Mouse (Mus musculus) MEL (cell line): ENCODE measurements around the gene Slc35b2. TPM values are rescaled to one million over a fixed set of nuclear protein-coding genes. Genes with fewer than 3 reads are reported as not detected.

Experiments used
- DNase-seq: peaks from one replicate; pipeline ENCODE4 v3.0.0; 2011; ENCODE audit warnings: low read depth, low spot score
- H3K27ac ChIP-seq: 2 replicates; pipeline ENCODE4 v1.5.1; 2012; ENCODE audit warnings: low read depth, mild to moderate bottlenecking, control low read depth, low read length, moderate library complexity; ENCODE audit not compliant: control insufficient read depth
- H3K27me3 ChIP-seq, 2 experiments: fragments of 150-350 bp in 1 of 2; sonication (generic) in 1 of 2; 2 replicates each; pipeline ENCODE4 v1.6.1; 2012; ENCODE audit warnings: low read length in 2 of 2, mild to moderate bottlenecking in 2 of 2, improper control_type of control experiment in 1 of 2, moderate library complexity in 1 of 2; ENCODE audit not compliant: insufficient read depth in 2 of 2, control insufficient read depth in 1 of 2
- H3K36me3 ChIP-seq, 2 experiments: 2 replicates each; pipeline ENCODE4 v1.6.1; 2012 to 2014; ENCODE audit warnings: low read length in 2 of 2, improper control_type of control experiment in 1 of 2, inconsistent platforms in 1 of 2, mild to moderate bottlenecking in 1 of 2; ENCODE audit not compliant: insufficient read depth in 2 of 2, control insufficient read depth in 1 of 2
- H3K4me1 ChIP-seq, 2 experiments: fragments of 150-350 bp in 1 of 2; sonication (generic) in 1 of 2; 2 replicates each; pipeline ENCODE4 v1.6.1; 2012; ENCODE audit warnings: low read length in 2 of 2, improper control_type of control experiment in 1 of 2, mild to moderate bottlenecking in 1 of 2; ENCODE audit not compliant: insufficient read depth in 2 of 2, control insufficient read depth in 1 of 2
- H3K4me3 ChIP-seq, 2 experiments: fragments of 150-350 bp in 1 of 2; sonication (generic) in 1 of 2; 2 replicates each; pipeline ENCODE4 v1.5.1; 2012; ENCODE audit warnings: low read depth in 2 of 2, low read length in 2 of 2, mild to moderate bottlenecking in 2 of 2, moderate library complexity in 2 of 2, control low read depth in 1 of 2, improper control_type of control experiment in 1 of 2; ENCODE audit not compliant: control insufficient read depth in 1 of 2, insufficient read depth in 1 of 2
- H3K79me2 ChIP-seq: 2 replicates; pipeline ENCODE4 v1.6.1; 2012; ENCODE audit warnings: mild to moderate bottlenecking, low read length, moderate library complexity; ENCODE audit not compliant: control insufficient read depth, poor library complexity, insufficient read depth
- H3K9ac ChIP-seq: 2 replicates; pipeline ENCODE4 v1.6.1; 2012; ENCODE audit warnings: low read depth, mild to moderate bottlenecking, control low read depth, low read length, moderate library complexity; ENCODE audit not compliant: control insufficient read depth, poor library complexity, severe bottlenecking
- H3K9me3 ChIP-seq: fragments of 150-350 bp; sonication (generic); replicated peaks from 2 replicates; pipeline ENCODE4 v1.6.1; 2012; ENCODE audit warnings: mild to moderate bottlenecking, low read length, improper control_type of control experiment, moderate library complexity; ENCODE audit not compliant: insufficient read depth
- BHLHE40 ChIP-seq: IDR thresholded peaks from 2 replicates; pipeline ENCODE4 v1.6.1; 2012; ENCODE audit warnings: low read depth, mild to moderate bottlenecking, inconsistent platforms, low read length, improper control_type of control experiment, borderline replicate concordance
- CHD1 ChIP-seq: IDR thresholded peaks from 2 replicates; pipeline ENCODE4 v1.6.1; 2012; ENCODE audit warnings: low read depth, mild to moderate bottlenecking, inconsistent platforms, low read length, improper control_type of control experiment
- ELF1 ChIP-seq: IDR thresholded peaks from 2 replicates; pipeline ENCODE4 v1.6.1; 2014; ENCODE audit warnings: low read depth, mild to moderate bottlenecking, inconsistent platforms, low read length, improper control_type of control experiment, moderate library complexity
- ETS1 ChIP-seq: IDR thresholded peaks from 2 replicates; pipeline ENCODE4 v1.6.1; 2012; ENCODE audit warnings: low read depth, mild to moderate bottlenecking, inconsistent platforms, low read length, improper control_type of control experiment, moderate library complexity
- GABPA ChIP-seq: IDR thresholded peaks from 2 replicates; pipeline ENCODE4 v1.6.1; 2012; ENCODE audit warnings: low read depth, mild to moderate bottlenecking, inconsistent platforms, low read length, improper control_type of control experiment, moderate library complexity
- GATA1 ChIP-seq: IDR thresholded peaks from 2 replicates; pipeline ENCODE4 v1.6.1; 2011; ENCODE audit warnings: low read depth, low read length, improper control_type of control experiment
- MYC ChIP-seq: IDR thresholded peaks from 2 replicates; pipeline ENCODE4 v1.6.1; 2011; ENCODE audit warnings: low read depth, mild to moderate bottlenecking, low read length, improper control_type of control experiment, moderate library complexity
- NRF1 ChIP-seq: IDR thresholded peaks from 2 replicates; pipeline ENCODE4 v1.6.1; 2014; ENCODE audit warnings: low read depth, mild to moderate bottlenecking, inconsistent platforms, low read length, improper control_type of control experiment, moderate library complexity; ENCODE audit not compliant: poor library complexity, insufficient read depth, severe bottlenecking
- POLR2A ChIP-seq, 2 experiments: IDR thresholded peaks; 2 replicates each; pipeline ENCODE4 v1.6.1; 2011 to 2012; ENCODE audit warnings: low read length in 2 of 2, mild to moderate bottlenecking in 2 of 2, control low read depth in 1 of 2, improper control_type of control experiment in 1 of 2, low read depth in 1 of 2, moderate library complexity in 1 of 2; ENCODE audit not compliant: control insufficient read depth in 1 of 2, insufficient read depth in 1 of 2, poor library complexity in 1 of 2
- TBP ChIP-seq: IDR thresholded peaks from 2 replicates; pipeline ENCODE4 v1.8.0; 2011; ENCODE audit warnings: low read depth, low read length, improper control_type of control experiment
- TCF12 ChIP-seq: IDR thresholded peaks from 2 replicates; pipeline ENCODE4 v1.6.1; 2014; ENCODE audit warnings: low read depth, mild to moderate bottlenecking, inconsistent platforms, low read length, improper control_type of control experiment, moderate library complexity
- USF1 ChIP-seq: IDR thresholded peaks from 2 replicates; pipeline ENCODE4 v1.6.1; 2014; ENCODE audit warnings: low read depth, mild to moderate bottlenecking, inconsistent platforms, low read length, improper control_type of control experiment, moderate library complexity
- polyA plus RNA-seq, 2 experiments: library from polyadenylated mRNA; stranded (reverse) in 1 of 2; unstranded in 1 of 2; fragments of >175 nt in 1 of 2; fragments of >200 nt in 1 of 2; gene quantifications; 2 replicates each; pipeline versions ENCODE4 v1.2.1 to v1.2.4; 2012; ENCODE audit warnings: low replicate concordance in 2 of 2, low read depth in 1 of 2; ENCODE audit not compliant: insufficient read length in 2 of 2, insufficient read depth in 1 of 2, missing spikeins in 1 of 2
- total RNA-seq: library from RNA; depleted of rRNA; stranded (reverse); fragments of 300-350 nt; gene quantifications from 2 replicates; pipeline ENCODE4 v1.2.3, GENCODE M21; 2012

Slc35b2 gene
- total and polyA plus RNA-seq, 3 experiments: 81.7 to 111 TPM; not detected in 1

- 0 out of 2 replicates have a peak, but pooled peaks have one; percentile 6 for TF ChIP-seq GATA1
Observed at GRCm38 (mm10) chr17:45556107-45556489, 7.6 kb upstream of the Slc35b2 start (continued).

- peak overlapping the region; percentile 72 for H3K9ac ChIP-seq
- peaks cover 0 to 28% of the 10 kb centered on the region in 2 experiments; a peak in 3 of 4 replicates for H3K4me1 ChIP-seq
- peak overlapping the region; percentile 56 for H3K27ac ChIP-seq
- no peaks in the 10 kb centered on the region for H3K27me3 ChIP-seq
- peak overlapping the region; percentile 61 to 85 for H3K4me3 ChIP-seq
- TF ChIP-seq ETS1: peak; percentile 44; the same call in 1 of the 2 replicates
- no peak for TF ChIP-seq NRF1
- peak; percentile 51; the same call in 1 of the 2 replicates for TF ChIP-seq TBP
- TF ChIP-seq CHD1: no peak
- no peak for TF ChIP-seq MYC
- no peak for TF ChIP-seq USF1
- TF ChIP-seq TCF12: no peak
- no peak for TF ChIP-seq BHLHE40
- DNase-seq: peak; percentile 86
- no peaks in the 10 kb centered on the region; the same call in 1 of the 2 replicates for H3K79me2 ChIP-seq
- peaks cover 0 to 11% of the 10 kb centered on the region in 2 experiments; a peak in 2 of 4 replicates for H3K36me3 ChIP-seq
- no peaks in the 10 kb centered on the region for H3K9me3 ChIP-seq
Observed at GRCm38 (mm10) chr17:45556514-45557245, 7.0 kb upstream of the Slc35b2 start.

- Histone ChIP-seq H3K27me3 (no peaks in the 10 kb centered on the region), H3K36me3 (peaks cover 0 to 11% of the 10 kb centered on the region in 2 experiments; a peak in 2 of 4 replicates), H3K27ac (peak overlapping the region; percentile 33; the same call in 1 of the 2 replicates), H3K9ac (peak overlapping the region; percentile 45), H3K79me2 (no peaks in the 10 kb centered on the region; the same call in 1 of the 2 replicates), H3K9me3 (no peaks in the 10 kb centered on the region), H3K4me3 (peak overlapping the region; percentile 35 to 43; a peak in 3 of 4 replicates), H3K4me1 (peaks cover 0 to 25% of the 10 kb centered on the region in 2 experiments; a peak in 3 of 4 replicates)
- no peak for DNase-seq
- TF ChIP-seq GABPA (no peak), MYC (no peak), ELF1 (no peak), NRF1 (no peak), POLR2A (IDR thresholded peaks at IDR 0.05; ENCODE audit: control insufficient read depth in 1 of 2, insufficient read depth in 1 of 2, low read depth in 1 of 2, low read length in 2 of 2, poor library complexity in 1 of 2) (no peak)
Observed at GRCm38 (mm10) chr17:45557246-45557824, 6.3 kb upstream of the Slc35b2 start.
